Mouse (Mus musculus) myocyte (in vitro differentiated cells): ENCODE data around the gene Exosc6. TPM values are rescaled to one million over a fixed set of nuclear protein-coding genes. Genes with fewer than 3 reads are reported as not detected.
A peak's percentile ranks its signal among the peaks of the same experiment; 100 is the strongest.

Experiments used
- H3K27me3 ChIP-seq: one replicate; pipeline ENCODE4 v1.6.1; 2011; ENCODE audit not compliant: control insufficient read depth, insufficient read depth, insufficient read length
- H3K36me3 ChIP-seq: one replicate; pipeline ENCODE4 v1.6.1; 2011; ENCODE audit not compliant: control insufficient read depth, insufficient read depth
- H3K4me2 ChIP-seq: one replicate; pipeline ENCODE4 v1.6.1; 2011; ENCODE audit warnings: low read depth, control low read depth
- H3K4me3 ChIP-seq: one replicate; pipeline ENCODE4 v1.5.1; 2011; ENCODE audit warnings: mild to moderate bottlenecking, control low read depth, moderate library complexity
- H3K79me2 ChIP-seq: one replicate; pipeline ENCODE4 v1.6.1; 2011; ENCODE audit not compliant: control insufficient read depth, insufficient read depth
- H3ac ChIP-seq: one replicate; pipeline ENCODE4 v1.6.1; 2011; ENCODE audit not compliant: control insufficient read depth, insufficient read length
- CEBPB ChIP-seq: IDR thresholded peaks from 2 replicates; pipeline ENCODE4 v1.6.1; 2011; ENCODE audit warnings: mild to moderate bottlenecking, moderate library complexity; ENCODE audit not compliant: poor library complexity, insufficient read depth, severe bottlenecking
- E2F4 ChIP-seq: IDR thresholded peaks from one replicate; pipeline ENCODE4 v1.6.1; 2011; ENCODE audit warnings: mild to moderate bottlenecking, control low read depth, moderate library complexity; ENCODE audit not compliant: insufficient read depth
- MAX ChIP-seq: IDR thresholded peaks from one replicate; pipeline ENCODE4 v1.6.1; 2011; ENCODE audit warnings: low read depth, mild to moderate bottlenecking, control low read depth
- MYOD1 ChIP-seq, 3 experiments: IDR thresholded peaks; one replicate each; pipeline ENCODE4 v1.6.1; 2011; ENCODE audit warnings: control low read depth in 2 of 3, low read depth in 2 of 3, mild to moderate bottlenecking in 2 of 3, moderate library complexity in 1 of 3; ENCODE audit not compliant: insufficient read length in 2 of 3, control insufficient read depth in 1 of 3
- MYOG ChIP-seq, 3 experiments: IDR thresholded peaks; one replicate each; pipeline ENCODE4 v1.6.1; 2011; ENCODE audit warnings: control low read depth in 2 of 3, low read depth in 2 of 3, mild to moderate bottlenecking in 2 of 3; ENCODE audit not compliant: insufficient read length in 2 of 3, control insufficient read depth in 1 of 3, insufficient read depth in 1 of 3
- POLR2A ChIP-seq: IDR thresholded peaks from one replicate; pipeline ENCODE4 v1.6.1; 2011; ENCODE audit warnings: low read depth, mild to moderate bottlenecking, control low read depth, moderate library complexity; ENCODE audit not compliant: insufficient read length
- POLR2AphosphoS2 ChIP-seq: IDR thresholded peaks from one replicate; pipeline ENCODE4 v1.6.1; 2011; ENCODE audit warnings: low read depth, control low read depth; ENCODE audit not compliant: insufficient read length
- REST ChIP-seq: IDR thresholded peaks from one replicate; pipeline ENCODE4 v1.6.1; 2011; ENCODE audit warnings: mild to moderate bottlenecking, control low read depth, moderate library complexity; ENCODE audit not compliant: insufficient read depth, insufficient read length
- SRF ChIP-seq: IDR thresholded peaks from one replicate; pipeline ENCODE4 v1.6.1; 2011; ENCODE audit warnings: low read depth; ENCODE audit not compliant: control insufficient read depth, insufficient read length
- TCF12 ChIP-seq: IDR thresholded peaks from one replicate; pipeline ENCODE4 v1.6.1; 2011; ENCODE audit warnings: mild to moderate bottlenecking, control low read depth; ENCODE audit not compliant: poor library complexity, insufficient read depth, severe bottlenecking
- TCF3 ChIP-seq: IDR thresholded peaks from one replicate; pipeline ENCODE4 v1.6.1; 2011; ENCODE audit warnings: low read depth, control low read depth; ENCODE audit not compliant: insufficient read length
- USF1 ChIP-seq: IDR thresholded peaks from one replicate; pipeline ENCODE4 v1.6.1; 2011; ENCODE audit warnings: low read depth, mild to moderate bottlenecking, control low read depth, moderate library complexity
- polyA plus RNA-seq: library from polyadenylated mRNA; unstranded; fragments of >200 nt; fragmentation: generic; extraction: Trizol; gene quantifications from one replicate; pipeline ENCODE4 v1.2.1, GENCODE M21; 2012; ENCODE audit warnings: missing spikeins

Gene Exosc6
- polyA plus RNA-seq, 1 experiment, result not detected

GRCm38 (mm10) chr8:111030045-111030444 lies 26.1 kb upstream of the Exosc6 start:
- TF ChIP-seq E2F4 (no peak), MYOG (IDR thresholded peaks at IDR 0.05; ENCODE audit: control insufficient read depth in 1 of 3, insufficient read depth in 1 of 3, insufficient read length in 2 of 3, low read depth in 2 of 3) (no peak), POLR2A (no peak), USF1 (no peak), MAX (no peak), REST (no peak), SRF (no peak), CEBPB (no peak), TCF3 (no peak), TCF12 (no peak), MYOD1 (IDR thresholded peaks at IDR 0.05; ENCODE audit: control insufficient read depth in 1 of 3, insufficient read length in 2 of 3, low read depth in 2 of 3) (no peak), POLR2AphosphoS2 (no peak)
- H3K79me2 ChIP-seq, result peaks cover 12% of the 10 kb centered on the region

GRCm38 (mm10) chr8:111031572-111031971 lies 24.6 kb upstream of the Exosc6 start, which contains the start of gene Ddx19b:
Gene Ddx19b (minus strand): TSS chr8:111031751.
- no peak within 1 kb of the TSS for H3ac ChIP-seq
- peaks cover 17% of the 10 kb centered on the region for H3K36me3 ChIP-seq
- no peaks in the 10 kb centered on the region for H3K27me3 ChIP-seq
- H3K79me2 ChIP-seq, result peaks cover 27% of the 10 kb centered on the region
- H3K4me2 ChIP-seq, result no peak within 1 kb of the TSS
- TF ChIP-seq E2F4 (no peak), SRF (no peak), TCF3 (no peak)
- H3K4me3 ChIP-seq, result no peak within 1 kb of the TSS

More at GRCm38 (mm10) chr8:111030045-111030444, 26.1 kb upstream of the Exosc6 start:
- Histone ChIP-seq H3K27me3 (no peaks in the 10 kb centered on the region), H3K4me3 (no peak overlapping the region), H3ac (no peak overlapping the region), H3K36me3 (peaks cover 4% of the 10 kb centered on the region), H3K4me2 (peak overlapping the region; percentile 33)

DNA sequence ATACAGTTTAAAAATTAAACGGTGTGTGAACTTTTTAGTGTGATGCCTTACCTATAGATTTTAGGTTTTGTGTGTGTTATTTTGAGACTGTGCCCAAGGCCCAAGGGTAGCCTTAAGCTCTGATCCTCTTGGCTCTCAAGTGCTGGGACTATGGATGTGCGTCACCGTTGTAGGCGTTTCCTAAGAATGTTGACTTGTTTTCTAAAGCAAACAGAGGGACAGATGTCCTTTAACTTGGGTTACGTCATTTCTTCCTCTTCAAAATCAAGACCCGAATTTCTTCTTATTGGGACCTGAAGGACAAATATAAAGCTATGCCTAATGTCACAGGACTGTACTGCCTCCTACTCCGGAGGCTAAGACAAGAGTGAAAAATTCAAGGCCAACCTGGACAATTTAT lies 23.2 kb upstream of the Exosc6 start, which contains the start of gene Aars:
TSS of gene Aars (plus strand) at position 229 of the 400 bp plus-strand sequence.
- H3K4me3 ChIP-seq, result peak within 1 kb of the TSS; percentile 81
- peaks cover 35% of the 10 kb centered on the region for H3K79me2 ChIP-seq
- H3K27me3 ChIP-seq, result no peaks in the 10 kb centered on the region
- H3K4me2 ChIP-seq, result peak within 1 kb of the TSS; percentile 28
- TF ChIP-seq CEBPB (no peak), SRF (no peak)
- H3K36me3 ChIP-seq, result peaks cover 30% of the 10 kb centered on the region
- H3ac ChIP-seq, result peak within 1 kb of the TSS; percentile 49

DNA sequence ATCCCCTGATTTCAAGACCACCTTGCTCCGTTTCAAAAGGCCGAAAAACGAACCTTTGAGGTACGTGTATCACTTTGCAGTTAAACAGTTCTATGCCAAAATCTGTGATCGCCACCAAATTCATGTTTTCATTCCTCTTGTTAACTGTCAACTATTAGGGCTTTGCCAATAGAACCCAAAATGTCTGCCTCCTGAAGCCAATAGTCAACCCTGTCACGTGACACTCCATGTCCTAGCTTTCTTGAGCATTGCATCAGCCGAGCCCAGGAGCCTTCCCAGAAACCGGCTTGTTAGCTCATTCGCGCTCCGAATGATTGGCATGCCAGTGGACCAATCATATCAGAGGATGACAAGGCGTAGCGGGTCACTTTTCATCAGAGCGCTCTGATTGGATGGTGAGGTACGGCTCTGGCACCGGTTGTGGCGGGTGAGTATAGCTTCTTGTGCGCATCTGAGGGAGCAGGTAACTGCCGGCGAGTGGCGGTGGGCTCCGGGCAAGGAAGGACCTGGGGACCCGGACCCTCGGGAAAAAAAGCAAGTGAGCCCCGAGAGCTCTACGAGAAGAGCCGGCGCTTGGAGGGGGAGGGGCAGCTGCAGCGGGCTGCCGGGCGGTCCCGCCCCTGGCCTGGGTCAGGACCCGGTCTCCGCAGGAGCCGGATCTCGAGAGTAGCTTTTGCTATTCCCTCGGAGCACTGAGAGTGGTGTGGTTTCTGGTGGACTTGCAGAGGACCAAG lies 22.5 kb upstream of the Exosc6 start:
- Histone ChIP-seq H3K4me2 (peak overlapping the region; percentile 28), H3ac (peak overlapping the region; percentile 49), H3K4me3 (peak overlapping the region; percentile 81), H3K36me3 (peaks cover 38% of the 10 kb centered on the region), H3K27me3 (no peaks in the 10 kb centered on the region), H3K79me2 (peaks cover 35% of the 10 kb centered on the region)
- no peak for TF ChIP-seq SRF
- peak; percentile 78 for TF ChIP-seq POLR2AphosphoS2
- no peak for TF ChIP-seq REST
- TF ChIP-seq TCF12, result no peak
- TF ChIP-seq POLR2A, result peak; percentile 88
- peak in 1 of 3 experiments; percentile 7 for TF ChIP-seq MYOG (IDR thresholded peaks at IDR 0.05; ENCODE audit: control insufficient read depth in 1 of 3, insufficient read depth in 1 of 3, insufficient read length in 2 of 3, low read depth in 2 of 3)
- peak; percentile 98 for TF ChIP-seq CEBPB
- TF ChIP-seq MYOD1 (IDR thresholded peaks at IDR 0.05; ENCODE audit: control insufficient read depth in 1 of 3, insufficient read length in 2 of 3, low read depth in 2 of 3), result no peak
- TF ChIP-seq TCF3, result no peak
- TF ChIP-seq E2F4, result no peak
- peak; percentile 92 for TF ChIP-seq MAX
- TF ChIP-seq USF1, result peak; percentile 99

- Histone ChIP-seq H3K27me3 (no peaks in the 10 kb centered on the region), H3K36me3 (peaks cover 44% of the 10 kb centered on the region), H3K4me3 (peak overlapping the region; percentile 81), H3K4me2 (peak overlapping the region; percentile 96), H3K79me2 (peaks cover 35% of the 10 kb centered on the region), H3ac (peak overlapping the region; percentile 49)
- TF ChIP-seq E2F4 (no peak), CEBPB (no peak), MAX (no peak), POLR2AphosphoS2 (no peak), TCF12 (no peak), MYOG (IDR thresholded peaks at IDR 0.05; ENCODE audit: control insufficient read depth in 1 of 3, insufficient read depth in 1 of 3, insufficient read length in 2 of 3, low read depth in 2 of 3) (no peak), POLR2A (no peak), MYOD1 (IDR thresholded peaks at IDR 0.05; ENCODE audit: control insufficient read depth in 1 of 3, insufficient read length in 2 of 3, low read depth in 2 of 3) (no peak), TCF3 (no peak), REST (no peak), SRF (no peak), USF1 (no peak)
Measured at GRCm38 (mm10) chr8:111034276-111034675, 21.9 kb upstream of the Exosc6 start.
